Mouse (Mus musculus) small intestine, adult 2 months (tissue): ENCODE measurements around the gene Gpx3. TPM values are rescaled to one million over a fixed set of nuclear protein-coding genes. Genes with fewer than 3 reads are reported as not detected.

ENCODE experiments used
- H3K27ac ChIP-seq: fragments of 200-500 bp; 2 replicates; pipeline ENCODE4 v1.5.1; 2012; ENCODE audit warnings: low read depth, low read length, control low read depth, inconsistent platforms; ENCODE audit not compliant: insufficient read depth
- H3K27me3 ChIP-seq: fragments of 200-500 bp; 2 replicates; pipeline ENCODE4 v1.6.1; 2012; ENCODE audit warnings: mild to moderate bottlenecking, moderate library complexity, low read length, inconsistent platforms; ENCODE audit not compliant: control insufficient read depth, insufficient read depth
- H3K36me3 ChIP-seq: fragments of 200-500 bp; 2 replicates; pipeline ENCODE4 v1.6.1; 2012; ENCODE audit warnings: mild to moderate bottlenecking, low read length, control low read depth, inconsistent platforms; ENCODE audit not compliant: control insufficient read depth, insufficient read depth
- H3K4me1 ChIP-seq: fragments of 200-500 bp; 2 replicates; pipeline ENCODE4 v1.6.1; 2012; ENCODE audit warnings: low read length, inconsistent platforms, mixed read lengths; ENCODE audit not compliant: control insufficient read depth, insufficient read depth, insufficient read length
- H3K4me3 ChIP-seq: fragments of 200-500 bp; 2 replicates; pipeline ENCODE4 v1.5.1; 2012; ENCODE audit warnings: low read depth, mild to moderate bottlenecking, control low read depth, inconsistent platforms, low read length, moderate library complexity
- CTCF ChIP-seq: fragments of 200-500 bp; IDR thresholded peaks from 2 replicates; pipeline ENCODE4 v1.5.1; 2012; ENCODE audit warnings: low read depth, mild to moderate bottlenecking, control low read depth, inconsistent platforms, low read length, moderate library complexity, mixed read lengths; ENCODE audit not compliant: insufficient replicate concordance, insufficient read length; ENCODE audit errors: extremely low read depth
- POLR2A ChIP-seq: fragments of 200-500 bp; IDR thresholded peaks from 2 replicates; pipeline ENCODE4 v1.6.1; 2012; ENCODE audit warnings: low read depth, mild to moderate bottlenecking, control low read depth, inconsistent platforms, low read length, moderate library complexity
- WGBS: fragments of 180-500 bp; shearing (Covaris S2); methylation state at CpG from one replicate; pipeline ENCODE4 v1.1.7; 2018; 5-methylcytosine and 5-hydroxymethylcytosine counted together
- polyA plus RNA-seq: library from polyadenylated mRNA; depleted of rRNA; stranded (reverse); fragments of >200 nt; gene quantifications from 2 replicates; pipeline ENCODE4 v1.2.3, GENCODE M21; 2012

Gene Gpx3
- polyA plus RNA-seq, 1 experiment: 90.3 TPM

GRCm38 (mm10) chr11:54897470-54897869 lies 4.8 kb upstream of the Gpx3 start:
- no peak for TF ChIP-seq CTCF
- TF ChIP-seq POLR2A: no peak

GRCm38 (mm10) chr11:54899657-54900056 lies 2.6 kb upstream of the Gpx3 start:
- Histone ChIP-seq H3K4me3 (no peak overlapping the region), H3K27me3 (no peaks in the 10 kb centered on the region), H3K27ac (no peak overlapping the region), H3K4me1 (peaks cover 7% of the 10 kb centered on the region; the same call in 1 of the 2 replicates), H3K36me3 (no peaks in the 10 kb centered on the region)
- no peak for TF ChIP-seq CTCF
- no peak for TF ChIP-seq POLR2A
- WGBS: 56% methylated on average over 4 of the region's 4 CpGs

More at GRCm38 (mm10) chr11:54897470-54897869, 4.8 kb upstream of the Gpx3 start:
- no peaks in the 10 kb centered on the region for H3K27me3 ChIP-seq
- H3K4me1 ChIP-seq: no peaks in the 10 kb centered on the region
- H3K27ac ChIP-seq: no peak overlapping the region
- no peak overlapping the region for H3K4me3 ChIP-seq
- 58% methylated on average over 5 of the region's 5 CpGs for whole genome bisulfite sequencing
- no peaks in the 10 kb centered on the region for H3K36me3 ChIP-seq

- H3K27ac ChIP-seq: peak overlapping the region; percentile 57
- TF ChIP-seq POLR2A: no peak
- TF ChIP-seq CTCF: no peak
- peaks cover 4% of the 10 kb centered on the region; the same call in 1 of the 2 replicates for H3K36me3 ChIP-seq
- H3K4me1 ChIP-seq: peaks cover 26% of the 10 kb centered on the region; the same call in 1 of the 2 replicates
- H3K27me3 ChIP-seq: no peaks in the 10 kb centered on the region
- peak overlapping the region; percentile 66 for H3K4me3 ChIP-seq
- WGBS: 81% methylated on average over 5 of the region's 5 CpGs
Measured at GRCm38 (mm10) chr11:54903339-54903738, 1.1 kb downstream of the Gpx3 start.

GRCm38 (mm10) chr11:54903940-54904706 lies 1.9 kb downstream of the Gpx3 start:
- Histone ChIP-seq H3K27me3 (no peaks in the 10 kb centered on the region), H3K27ac (peak overlapping the region; percentile 44), H3K4me3 (peak overlapping the region; percentile 66; the same call in 1 of the 2 replicates), H3K4me1 (peaks cover 26% of the 10 kb centered on the region; the same call in 1 of the 2 replicates), H3K36me3 (peaks cover 7% of the 10 kb centered on the region; the same call in 1 of the 2 replicates)
- TF ChIP-seq CTCF (no peak), POLR2A (no peak; the same call in 1 of the 2 replicates)
- WGBS: 55% methylated on average over 4 of the region's 4 CpGs

- H3K27ac ChIP-seq: peak overlapping the region; percentile 44; the same call in 1 of the 2 replicates
- no peaks in the 10 kb centered on the region for H3K27me3 ChIP-seq
- no peak for TF ChIP-seq CTCF
- TF ChIP-seq POLR2A: no peak
- H3K4me3 ChIP-seq: no peak overlapping the region
- 88% methylated on average over 3 of the region's 3 CpGs for WGBS
- peaks cover 17% of the 10 kb centered on the region for H3K36me3 ChIP-seq
- peaks cover 26% of the 10 kb centered on the region; the same call in 1 of the 2 replicates for H3K4me1 ChIP-seq
Measured at GRCm38 (mm10) chr11:54905086-54905485, 2.8 kb downstream of the Gpx3 start.

DNA sequence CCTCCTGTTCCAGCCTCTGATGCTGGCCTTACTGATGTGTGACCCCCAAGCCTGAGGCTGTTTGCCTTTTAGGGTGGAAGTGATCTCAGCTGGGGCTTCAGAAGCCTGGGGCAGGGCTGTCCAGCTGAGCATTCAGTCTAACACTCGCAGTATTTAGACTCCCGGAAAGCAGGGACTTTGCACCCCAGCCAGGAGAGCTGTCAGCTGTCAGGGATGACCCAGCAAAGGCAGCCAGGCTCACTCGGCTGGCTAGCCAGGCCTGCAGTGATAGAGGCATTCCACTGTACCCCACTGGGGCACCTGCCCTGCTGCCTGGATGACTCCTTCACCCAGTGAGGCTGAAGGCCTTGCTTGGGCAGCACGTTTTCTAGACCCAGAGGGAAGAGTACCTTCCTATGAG lies 3.7 kb downstream of the Gpx3 start:
- no peaks in the 10 kb centered on the region for H3K27me3 ChIP-seq
- no peak for TF ChIP-seq POLR2A
- TF ChIP-seq CTCF: no peak
- H3K4me3 ChIP-seq: no peak overlapping the region
- peak overlapping the region; percentile 62 for H3K27ac ChIP-seq
- H3K4me1 ChIP-seq: peaks cover 26% of the 10 kb centered on the region; the same call in 1 of the 2 replicates
- 27% methylated on average over 4 of the region's 4 CpGs for WGBS
- peaks cover 25% of the 10 kb centered on the region for H3K36me3 ChIP-seq

DNA sequence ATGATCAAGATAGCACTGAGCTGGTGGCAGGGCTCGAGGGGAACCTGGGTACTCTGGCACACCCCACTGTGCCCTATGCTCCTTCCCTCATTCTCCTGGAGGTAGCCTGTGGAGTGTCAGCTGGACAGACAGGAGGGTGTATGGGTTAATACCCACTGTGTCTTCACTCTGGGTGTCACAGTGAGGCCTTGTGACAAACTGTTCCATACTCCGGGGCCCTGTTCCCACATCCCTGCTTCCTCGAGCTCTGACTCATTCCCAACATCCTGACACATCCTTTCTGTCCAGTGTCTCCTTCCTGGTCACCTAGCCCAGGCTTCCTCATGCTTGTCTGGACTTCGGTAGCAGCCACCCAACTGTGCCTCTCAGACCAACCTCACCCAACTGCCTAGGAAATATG lies 4.2 kb downstream of the Gpx3 start:
- Histone ChIP-seq H3K36me3 (peaks cover 30% of the 10 kb centered on the region), H3K4me3 (no peak overlapping the region), H3K27ac (peak overlapping the region; percentile 62), H3K27me3 (no peaks in the 10 kb centered on the region), H3K4me1 (peaks cover 26% of the 10 kb centered on the region; the same call in 1 of the 2 replicates)
- TF ChIP-seq CTCF (no peak), POLR2A (no peak)
- 42% methylated on average over 4 of the region's 4 CpGs for WGBS
